Mouse (Mus musculus): ENCODE measurements around the gene Kynu.
A peak's percentile ranks its signal among the peaks of the same experiment; 100 is the strongest.

Gene Kynu

DNA sequence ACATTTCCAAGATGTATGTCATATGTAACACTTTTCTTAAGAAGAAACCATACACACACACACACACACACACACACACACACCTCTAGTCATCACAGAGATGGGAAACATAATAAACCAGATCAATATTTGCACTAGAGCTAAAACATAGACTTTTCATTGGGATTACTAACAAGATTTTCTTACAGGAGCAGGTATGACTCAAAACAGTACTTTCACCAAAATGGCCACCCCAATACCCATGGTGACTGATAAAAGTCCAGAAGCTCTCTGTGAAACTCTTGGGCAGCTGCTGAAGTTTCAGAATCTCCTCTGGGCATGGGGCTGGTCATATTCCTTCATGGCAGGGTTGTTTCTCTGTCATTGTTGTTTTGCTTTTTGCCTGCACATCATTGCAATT lies 114.5 kb downstream of the Kynu start:
- no peak for DNase-seq

DNA sequence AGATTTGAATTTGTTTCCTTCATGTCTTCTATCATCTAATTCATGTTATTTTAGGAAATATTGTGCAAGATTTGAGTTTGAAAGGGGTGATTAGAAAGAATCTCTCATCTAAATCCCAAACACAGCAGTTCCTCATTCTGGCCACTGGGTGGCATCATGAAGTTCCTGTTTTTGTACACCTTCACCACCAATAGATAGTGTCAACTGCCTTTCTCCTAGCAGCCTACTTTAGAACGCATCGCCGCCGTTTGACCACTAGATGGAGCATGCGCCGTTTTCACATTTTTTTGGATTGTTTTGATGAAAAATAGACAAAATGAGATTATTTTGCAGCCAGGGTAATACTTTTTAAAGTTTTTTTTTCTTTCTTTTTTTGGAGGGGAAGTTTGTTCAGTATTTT lies 118.5 kb downstream of the Kynu start:
- peak; percentile 59 to 69 for DNase-seq

GRCm38 (mm10) chr2:43674098-43674497 lies 119.0 kb downstream of the Kynu start:
- no peak for DNase-seq

DNA sequence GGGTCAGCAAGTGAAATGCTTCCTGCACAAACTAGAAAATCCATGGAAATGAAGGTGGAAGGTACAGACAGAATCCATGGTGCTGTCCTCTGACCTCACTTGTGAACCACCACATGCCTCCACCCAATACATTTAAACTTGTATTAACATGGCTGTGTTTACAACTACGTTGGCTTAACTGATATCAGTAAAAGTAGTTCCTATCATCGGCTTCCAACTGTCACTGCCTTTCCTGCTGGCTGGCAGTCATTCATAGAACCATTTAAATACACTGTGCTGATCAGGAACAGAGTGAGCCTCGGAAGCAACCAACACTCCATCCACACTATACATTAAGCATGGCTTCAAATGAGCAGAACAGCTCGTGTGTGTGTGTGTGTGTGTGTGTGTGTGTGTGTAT lies 120.1 kb downstream of the Kynu start:
- DNase-seq: no peak

DNA sequence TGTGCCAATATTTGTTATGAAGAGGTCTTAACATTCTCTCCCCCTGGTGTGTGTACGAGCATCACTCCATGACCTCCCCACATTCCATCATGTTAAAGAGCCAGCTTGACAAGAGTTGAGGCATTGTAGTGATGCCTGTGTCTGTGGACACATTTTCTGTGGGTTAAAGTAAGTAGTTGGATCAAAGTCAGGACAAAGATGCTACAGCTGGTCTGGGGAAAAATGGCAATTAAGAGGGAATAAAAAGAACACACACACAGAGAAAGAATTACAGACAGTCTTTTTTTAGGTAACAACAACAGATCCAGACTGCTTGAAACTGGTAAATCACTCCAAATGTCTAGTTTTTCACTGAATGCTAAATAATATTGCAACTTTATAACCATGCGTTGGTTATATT lies 135.3 kb downstream of the Kynu start:
- DNase-seq: no peak

DNA sequence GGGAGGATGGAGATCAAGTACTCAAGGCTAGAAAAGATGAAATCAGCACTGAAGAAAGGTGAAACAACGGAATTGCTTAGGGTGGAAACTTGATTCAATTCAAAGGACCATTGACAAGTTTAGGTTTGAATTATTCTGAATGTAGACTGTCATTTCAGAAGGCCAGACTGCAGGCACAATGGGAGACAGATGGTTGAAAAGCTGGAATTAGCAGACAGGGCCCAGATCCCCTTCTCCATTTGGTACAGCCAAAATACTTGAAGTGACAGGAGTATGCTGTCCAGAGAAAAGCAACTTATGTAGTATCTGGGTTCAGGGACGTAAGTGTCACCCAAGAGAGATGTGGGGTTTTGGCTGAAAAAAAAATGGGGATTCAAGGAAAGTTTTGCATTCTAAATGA lies 136.2 kb downstream of the Kynu start:
- no peak for DNase-seq

- no peak for DNase-seq
These were observed 140.5 kb downstream of the Kynu start for GRCm38 (mm10) chr2:43695635-43696034.

GRCm38 (mm10) chr2:43712611-43713138 lies 157.5 kb downstream of the Kynu start:
- DNase-seq: no peak

DNA sequence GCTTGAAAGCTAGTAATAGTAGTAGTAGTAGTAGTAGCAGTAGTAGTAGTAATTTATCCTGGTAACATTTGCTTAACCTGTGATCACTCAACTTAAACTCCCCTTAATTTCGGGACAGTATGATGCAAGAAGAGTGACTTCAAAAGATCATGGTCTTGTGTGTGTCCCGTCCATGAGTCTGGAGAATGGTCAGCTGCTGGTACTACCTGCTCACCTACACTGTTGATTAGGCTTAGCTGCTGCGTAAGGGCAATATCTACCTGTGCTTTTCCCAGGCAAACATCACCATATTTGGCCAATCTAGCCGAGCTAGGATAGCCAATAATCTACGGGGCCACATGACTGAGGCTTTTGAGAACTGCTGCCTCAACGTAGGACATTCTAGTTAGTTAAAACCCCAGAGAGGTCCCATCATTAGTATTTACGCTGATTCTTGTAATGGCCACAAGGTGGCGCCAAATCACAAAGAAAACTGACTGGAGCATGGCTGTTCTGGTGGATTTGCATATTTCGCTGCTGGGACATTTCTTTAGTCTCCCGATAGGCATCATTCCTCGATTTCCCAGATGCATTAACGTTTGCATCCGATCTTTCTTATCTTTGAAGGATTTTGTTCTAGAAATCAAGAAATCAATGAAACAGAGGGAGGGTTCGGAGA lies 167.4 kb downstream of the Kynu start:
- peak; percentile 31 to 76 for DNase-seq

GRCm38 (mm10) chr2:43723104-43723541 lies 168.0 kb downstream of the Kynu start:
- no peak for DNase-seq

- DNase-seq: no peak
These were observed 172.1 kb downstream of the Kynu start for GRCm38 (mm10) chr2:43727181-43727580.

- peak in 1 of 2 experiments; percentile 9 for DNase-seq
These were observed 172.6 kb downstream of the Kynu start for GRCm38 (mm10) chr2:43727693-43728092.

- no peak for DNase-seq
These were observed 173.7 kb downstream of the Kynu start for GRCm38 (mm10) chr2:43728831-43729230.

Measured in lung, postnatal 4 days (tissue).